Mouse (Mus musculus) embryonic facial prominence, embryonic 15.5 days (tissue): ENCODE measurements around the gene Slc30a3. TPM values are rescaled to one million over a fixed set of nuclear protein-coding genes. Genes with fewer than 3 reads are reported as not detected.

Experiments
- ATAC-seq: fragments of 200-750 bp; cut with Nextera tagmentation; 2 replicates; pipeline ENCODE4 v1.8.0; 2017; ENCODE audit warnings: low read depth, moderate TSS enrichment; ENCODE audit not compliant: insufficient number of reproducible peaks, low FRiP score, low TSS enrichment
- H3K27ac ChIP-seq: fragments of 300-500 bp; sonication (generic); replicated peaks from 2 replicates; pipeline ENCODE4 v1.5.1; 2015; ENCODE audit warnings: mild to moderate bottlenecking, inconsistent platforms
- H3K27me3 ChIP-seq: fragments of 300-500 bp; sonication (generic); 2 replicates; pipeline ENCODE4 v1.6.1; 2015; ENCODE audit warnings: inconsistent platforms
- H3K36me3 ChIP-seq: fragments of 300-500 bp; sonication (generic); 2 replicates; pipeline ENCODE4 v1.6.1; 2015; ENCODE audit warnings: mild to moderate bottlenecking, inconsistent platforms
- H3K4me1 ChIP-seq: fragments of 300-500 bp; sonication (generic); 2 replicates; pipeline ENCODE4 v1.6.1; 2015; ENCODE audit warnings: inconsistent platforms
- H3K4me2 ChIP-seq: fragments of 300-500 bp; sonication (generic); replicated peaks from 2 replicates; pipeline ENCODE4 v1.6.1; 2015; ENCODE audit warnings: mild to moderate bottlenecking, inconsistent platforms
- H3K4me3 ChIP-seq: fragments of 300-500 bp; sonication (generic); replicated peaks from 2 replicates; pipeline ENCODE4 v1.5.1; 2015; ENCODE audit warnings: mild to moderate bottlenecking, inconsistent platforms
- H3K9ac ChIP-seq: fragments of 300-500 bp; sonication (generic); 2 replicates; pipeline ENCODE4 v1.6.1; 2015; ENCODE audit warnings: inconsistent platforms
- H3K9me3 ChIP-seq: fragments of 300-500 bp; sonication (generic); replicated peaks from 2 replicates; pipeline ENCODE4 v1.6.1; 2016; ENCODE audit warnings: inconsistent platforms
- WGBS: fragments of 180-500 bp; shearing (Covaris S2); methylation state at CpG from one replicate; pipeline ENCODE4 v1.1.7; 2015; 5-methylcytosine and 5-hydroxymethylcytosine counted together
- polyA plus RNA-seq: library from polyadenylated mRNA; unstranded; fragments of >200 nt; fragmentation: Nextera tagmentation; extraction: Ambion mirVana; gene quantifications from 2 replicates; pipeline ENCODE4 v1.2.1, GENCODE M21; 2015

Slc30a3 gene
- polyA plus RNA-seq: 0.60 and 0.92 TPM in 2 replicates

DNA sequence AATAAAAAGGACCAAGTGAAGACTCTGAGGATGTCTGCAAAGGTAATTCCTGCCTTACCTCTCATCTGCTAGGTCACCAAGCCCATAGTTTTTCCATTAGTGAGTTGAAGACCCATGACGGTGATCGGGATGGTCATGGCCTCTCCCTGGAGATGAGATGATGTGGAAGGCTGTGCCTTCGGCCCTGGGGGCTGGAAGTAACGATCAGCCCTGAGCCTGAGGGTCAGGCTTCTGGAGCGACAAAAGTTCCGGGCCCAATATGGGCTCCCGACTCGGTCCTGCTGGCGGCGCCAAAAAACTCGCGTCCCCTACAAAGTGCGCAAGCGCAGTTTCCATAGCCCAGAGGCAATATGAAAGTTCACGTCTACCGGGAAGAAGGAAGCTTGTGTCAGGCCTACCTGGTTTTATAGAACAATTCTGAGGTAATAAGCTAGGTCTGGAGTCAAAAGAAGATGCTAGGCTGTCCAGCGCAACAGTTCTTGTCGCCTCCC, at the start of gene Slc30a3:
TSS of gene Slc30a3 (minus strand) at position 238 of the 491 bp plus-strand sequence.
- Histone ChIP-seq H3K4me1 (no peaks in the 10 kb centered on the region), H3K27ac (no peak within 1 kb of the TSS), H3K4me2 (no peak within 1 kb of the TSS), H3K27me3 (0 out of 2 replicates have a peak, but pooled peaks cover 3% of the 10 kb centered on the region), H3K9ac (no peak within 1 kb of the TSS), H3K4me3 (no peak within 1 kb of the TSS), H3K9me3 (no peaks in the 10 kb centered on the region), H3K36me3 (no peaks in the 10 kb centered on the region)
- WGBS: 90% methylated on average over 18 of the region's 18 CpGs
- ATAC-seq: no peak

- Histone ChIP-seq H3K27ac (peak within 1 kb of the TSS; percentile 88), H3K9me3 (no peaks in the 10 kb centered on the region), H3K9ac (peak within 1 kb of the TSS; percentile 62), H3K4me2 (peak within 1 kb of the TSS; percentile 64), H3K36me3 (peaks cover 37% of the 10 kb centered on the region), H3K4me3 (peak within 1 kb of the TSS; percentile 65), H3K4me1 (peaks cover 12% of the 10 kb centered on the region), H3K27me3 (no peaks in the 10 kb centered on the region)
- under 1% methylated on average over 19 of the region's 19 CpGs for WGBS
- ATAC-seq: peak; percentile 92
These were observed 46.1 kb upstream of the Slc30a3 start, which contains the start of gene Mpv17 for GRCm38 (mm10) chr5:31154152-31154553. TSS of gene Mpv17 (minus strand) at chr5:31154251.

DNA sequence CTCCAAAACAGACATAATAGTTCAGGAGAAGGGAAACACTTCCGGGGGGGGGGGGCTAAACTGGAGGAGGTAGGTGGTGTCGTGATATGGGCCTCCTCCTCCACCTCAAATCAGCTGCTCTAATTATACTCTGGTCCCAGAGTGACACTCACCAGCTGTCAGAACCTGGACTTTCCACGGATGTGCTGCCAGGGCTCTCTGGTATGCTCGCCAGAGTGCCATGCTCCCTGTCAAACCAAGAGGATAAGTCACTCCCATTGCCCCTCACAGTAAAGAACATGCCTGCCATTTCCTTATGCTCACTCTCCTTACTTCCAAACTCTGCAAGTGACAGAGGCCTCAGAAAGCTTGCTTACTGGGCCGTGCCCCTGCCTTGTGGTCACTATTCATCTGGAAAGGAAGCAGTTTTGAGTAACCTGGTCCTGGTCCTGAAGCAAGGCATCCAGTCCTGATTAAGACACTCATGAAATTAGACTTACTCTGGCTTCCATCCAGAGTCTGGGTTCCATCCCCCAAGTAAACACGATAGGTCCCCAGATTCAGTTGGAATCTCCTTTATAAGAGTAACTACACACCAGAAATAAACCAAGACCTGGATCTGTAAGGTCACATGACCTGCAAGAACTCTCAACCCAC, 45.6 kb upstream of the Slc30a3 start:
- H3K9me3 ChIP-seq: no peaks in the 10 kb centered on the region
- WGBS: 21% methylated on average over 6 of the region's 6 CpGs
- H3K36me3 ChIP-seq: peaks cover 32% of the 10 kb centered on the region
- H3K9ac ChIP-seq: peak overlapping the region; percentile 62
- ATAC-seq: no peak
- H3K4me2 ChIP-seq: peak overlapping the region; percentile 64
- H3K27ac ChIP-seq: peak overlapping the region; percentile 88; the same call in 1 of the 2 replicates
- H3K4me3 ChIP-seq: peak overlapping the region; percentile 65
- H3K4me1 ChIP-seq: peaks cover 12% of the 10 kb centered on the region
- no peaks in the 10 kb centered on the region for H3K27me3 ChIP-seq

DNA sequence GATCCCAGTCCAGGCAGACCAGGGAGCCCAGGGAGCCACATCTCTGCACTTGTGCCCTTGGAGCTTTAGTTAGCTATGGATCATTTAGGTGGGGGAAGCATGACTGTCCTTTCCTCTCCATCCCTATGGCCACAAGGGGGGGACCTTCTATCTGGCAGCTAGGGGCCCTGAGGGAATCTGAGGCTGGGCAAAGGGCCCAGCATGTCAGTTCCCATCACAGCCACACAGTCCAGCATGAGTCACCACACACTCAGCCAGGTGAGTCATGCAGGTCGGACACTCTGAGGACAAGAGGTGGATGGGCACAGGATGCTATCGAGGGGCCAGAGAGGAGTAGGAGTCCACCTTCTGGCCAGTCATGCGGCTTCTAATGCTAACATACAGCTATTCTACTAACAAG, 43.7 kb upstream of the Slc30a3 start:
- Histone ChIP-seq H3K4me1 (peaks cover 12% of the 10 kb centered on the region), H3K4me3 (no peak overlapping the region), H3K36me3 (peaks cover 17% of the 10 kb centered on the region), H3K27me3 (no peaks in the 10 kb centered on the region), H3K27ac (no peak overlapping the region), H3K9ac (no peak overlapping the region), H3K4me2 (no peak overlapping the region), H3K9me3 (no peaks in the 10 kb centered on the region)
- no peak for ATAC-seq
- 95% methylated on average over 3 of the region's 3 CpGs for WGBS

- Histone ChIP-seq H3K4me2 (no peak overlapping the region), H3K36me3 (peaks cover 28% of the 10 kb centered on the region), H3K27ac (no peak overlapping the region), H3K9me3 (no peaks in the 10 kb centered on the region), H3K27me3 (no peaks in the 10 kb centered on the region), H3K9ac (no peak overlapping the region), H3K4me1 (peaks cover 9% of the 10 kb centered on the region), H3K4me3 (no peak overlapping the region)
- WGBS: 81% methylated on average over 4 of the region's 4 CpGs
- no peak for ATAC-seq
These were observed 41.7 kb upstream of the Slc30a3 start for GRCm38 (mm10) chr5:31149781-31150180.

GRCm38 (mm10) chr5:31138968-31139425, 31.0 kb upstream of the Slc30a3 start:
- peak overlapping the region; percentile 27 for H3K4me2 ChIP-seq
- WGBS: 10% methylated on average over 9 of the region's 9 CpGs
- peaks cover 15% of the 10 kb centered on the region for H3K36me3 ChIP-seq
- peaks cover 19% of the 10 kb centered on the region for H3K4me1 ChIP-seq
- peaks cover 58% of the 10 kb centered on the region for H3K27me3 ChIP-seq
- H3K27ac ChIP-seq: no peak overlapping the region
- no peaks in the 10 kb centered on the region for H3K9me3 ChIP-seq
- no peak for ATAC-seq
- H3K4me3 ChIP-seq: peak overlapping the region; percentile 4; the same call in 1 of the 2 replicates
- H3K9ac ChIP-seq: no peak overlapping the region

GRCm38 (mm10) chr5:31138241-31138967, 30.4 kb upstream of the Slc30a3 start, which contains the start of gene Ucn:
TSS of gene Ucn (minus strand) at chr5:31138829.
- H3K9me3 ChIP-seq: no peaks in the 10 kb centered on the region
- H3K36me3 ChIP-seq: peaks cover 10% of the 10 kb centered on the region
- no peak for ATAC-seq
- H3K27ac ChIP-seq: no peak within 1 kb of the TSS
- no peak within 1 kb of the TSS for H3K9ac ChIP-seq
- peak within 1 kb of the TSS; percentile 4; the same call in 1 of the 2 replicates for H3K4me3 ChIP-seq
- H3K27me3 ChIP-seq: peaks cover 62% of the 10 kb centered on the region
- 2% methylated on average over 52 of the region's 52 CpGs for WGBS
- peaks cover 19% of the 10 kb centered on the region for H3K4me1 ChIP-seq
- H3K4me2 ChIP-seq: peak within 1 kb of the TSS; percentile 27

- Histone ChIP-seq H3K9ac (no peak overlapping the region), H3K4me1 (peaks cover 19% of the 10 kb centered on the region), H3K27ac (no peak overlapping the region), H3K4me3 (peak overlapping the region; percentile 4; the same call in 1 of the 2 replicates), H3K4me2 (no peak overlapping the region), H3K9me3 (no peaks in the 10 kb centered on the region), H3K36me3 (peaks cover 7% of the 10 kb centered on the region; the same call in 1 of the 2 replicates), H3K27me3 (peaks cover 62% of the 10 kb centered on the region)
- ATAC-seq: no peak
- WGBS: under 1% methylated on average over 13 of the region's 13 CpGs
These were observed 29.6 kb upstream of the Slc30a3 start for GRCm38 (mm10) chr5:31137658-31138057.

DNA sequence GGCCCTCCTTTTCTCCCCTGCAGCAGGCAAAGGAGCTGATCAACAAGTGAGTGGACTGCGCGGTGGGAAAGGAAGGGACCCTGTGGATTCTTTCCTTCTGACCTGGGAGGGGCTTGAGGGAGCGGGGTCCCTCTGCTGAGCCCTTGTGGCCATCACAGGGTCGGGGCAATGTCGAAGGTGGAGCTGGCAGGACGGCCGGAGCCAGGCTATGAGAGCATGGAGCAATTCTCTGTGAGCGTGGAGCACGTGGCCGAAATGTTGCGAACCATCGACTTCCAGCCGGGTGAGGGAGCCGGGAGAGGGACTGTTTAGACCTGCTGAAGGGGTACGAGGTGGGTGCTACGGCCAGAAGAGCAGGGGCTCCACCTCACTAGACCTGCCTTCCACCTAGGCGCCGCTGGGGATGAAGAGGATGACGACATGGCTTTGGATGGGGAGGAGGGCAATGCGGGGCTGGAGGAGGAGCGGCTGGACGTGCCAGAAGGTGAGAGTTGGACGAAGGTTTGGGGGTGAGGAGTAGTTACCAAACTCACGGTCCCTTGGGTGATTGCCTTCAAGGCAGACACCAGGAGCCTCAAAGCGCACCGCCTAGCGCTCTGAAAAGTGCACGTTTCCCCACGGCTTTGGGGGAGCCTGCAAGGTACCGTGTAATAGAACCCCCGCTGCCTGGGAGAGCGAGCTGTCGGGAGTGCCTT, 28.8 kb upstream of the Slc30a3 start:
- peaks cover 62% of the 10 kb centered on the region for H3K27me3 ChIP-seq
- no peaks in the 10 kb centered on the region for H3K9me3 ChIP-seq
- H3K4me2 ChIP-seq: no peak overlapping the region
- ATAC-seq: 0 out of 2 replicates have a peak, but pooled peaks have one; percentile 11
- H3K36me3 ChIP-seq: peaks cover 7% of the 10 kb centered on the region; the same call in 1 of the 2 replicates
- no peak overlapping the region for H3K4me3 ChIP-seq
- no peak overlapping the region for H3K27ac ChIP-seq
- H3K9ac ChIP-seq: no peak overlapping the region
- peaks cover 19% of the 10 kb centered on the region for H3K4me1 ChIP-seq
- 1% methylated on average over 32 of the region's 33 CpGs for WGBS

DNA sequence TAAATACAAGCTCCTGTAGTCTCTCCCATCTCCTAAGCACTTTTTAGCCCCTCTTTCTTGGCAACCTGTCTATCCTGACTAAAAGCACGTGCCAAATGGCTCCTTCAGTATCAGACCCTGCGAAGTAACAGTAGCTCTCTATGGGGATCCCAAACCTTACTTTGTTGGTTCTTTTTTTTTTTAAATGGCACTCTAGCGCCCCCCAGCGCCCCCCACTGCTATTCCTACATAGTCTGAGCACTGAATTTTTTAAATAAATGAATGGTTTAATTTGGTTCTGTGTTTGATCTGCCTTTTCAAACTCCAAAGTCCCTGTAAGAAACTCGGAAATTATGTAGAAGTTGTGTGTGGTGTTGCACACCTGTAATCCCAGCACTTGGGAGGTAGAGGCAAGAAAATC, 18.0 kb upstream of the Slc30a3 start:
- WGBS: 41% methylated on average over 5 of the region's 5 CpGs
- Histone ChIP-seq H3K27ac (no peak overlapping the region), H3K36me3 (no peaks in the 10 kb centered on the region), H3K4me3 (no peak overlapping the region), H3K4me2 (no peak overlapping the region), H3K9ac (no peak overlapping the region), H3K9me3 (no peaks in the 10 kb centered on the region), H3K4me1 (no peaks in the 10 kb centered on the region), H3K27me3 (no peaks in the 10 kb centered on the region; the same call in 1 of the 2 replicates)
- ATAC-seq: no peak

GRCm38 (mm10) chr5:31123481-31123880, 15.4 kb upstream of the Slc30a3 start:
- no peaks in the 10 kb centered on the region for H3K9me3 ChIP-seq
- no peaks in the 10 kb centered on the region for H3K4me1 ChIP-seq
- no peak overlapping the region for H3K9ac ChIP-seq
- no peak for ATAC-seq
- H3K4me2 ChIP-seq: no peak overlapping the region
- no peaks in the 10 kb centered on the region for H3K36me3 ChIP-seq
- H3K27me3 ChIP-seq: no peaks in the 10 kb centered on the region
- no peak overlapping the region for H3K27ac ChIP-seq
- WGBS: 26% methylated on average over 2 of the region's 2 CpGs
- no peak overlapping the region for H3K4me3 ChIP-seq
